Mouse (Mus musculus): ENCODE measurements at regions not wholly inside any gene's neighbourhood (a gene's known extent, or its start where the extent isn't known, plus 50 kb on each side); places are given as distances from the start of the nearest gene placed in this dataset.
"Not testable (repeated sequence)": the region's sequence is repeated elsewhere in the genome, so short reads cannot be mapped to it uniquely, and the experiment has no call there.

GRCm38 (mm10) chr6:24288757-24289156, 120.9 kb upstream of the Slc13a1 start:
- intact Hi-C loops (cut with DNase I; ENCODE audit: low total_unique reads); DNase-seq: not testable (repeated sequence)

- intact Hi-C loops (cut with DNase I; ENCODE audit: low total_unique reads): no loop called here
- DNase-seq: no peak
These were observed 104.9 kb upstream of the Slc13a1 start for GRCm38 (mm10) chr6:24272821-24273220.

- no peak for DNase-seq
- intact Hi-C loops (cut with DNase I; ENCODE audit: low total_unique reads): no loop called here
These were observed 101.7 kb upstream of the Slc13a1 start for GRCm38 (mm10) chr6:24269633-24270032.

GRCm38 (mm10) chr6:24263796-24264195, 95.9 kb upstream of the Slc13a1 start:
- no peak for DNase-seq
- intact Hi-C loops (cut with DNase I; ENCODE audit: low total_unique reads): no loop called here

GRCm38 (mm10) chr6:24262578-24262977, 94.7 kb upstream of the Slc13a1 start:
- no peak for DNase-seq
- intact Hi-C loops (cut with DNase I; ENCODE audit: low total_unique reads): no loop called here

- intact Hi-C loops (cut with DNase I; ENCODE audit: low total_unique reads): no loop called here
- DNase-seq: no peak
These were observed 77.7 kb upstream of the Slc13a1 start for GRCm38 (mm10) chr6:24245591-24245990.

GRCm38 (mm10) chr6:24238541-24238940, 70.6 kb upstream of the Slc13a1 start:
- intact Hi-C loops (cut with DNase I; ENCODE audit: low total_unique reads): no loop called here
- DNase-seq: no peak

GRCm38 (mm10) chr6:24238054-24238453, 70.2 kb upstream of the Slc13a1 start:
- DNase-seq: no peak
- intact Hi-C loops (cut with DNase I; ENCODE audit: low total_unique reads): no loop called here

- DNase-seq: no peak
- intact Hi-C loops (cut with DNase I; ENCODE audit: low total_unique reads): no loop called here
These were observed 65.7 kb upstream of the Slc13a1 start for GRCm38 (mm10) chr6:24233626-24234025.

- intact Hi-C loops (cut with DNase I; ENCODE audit: low total_unique reads): no loop called here
These were observed 52.7 kb upstream of the Slc13a1 start for GRCm38 (mm10) chr6:24220589-24220988.

GRCm38 (mm10) chr6:24219882-24220522, 52.1 kb upstream of the Slc13a1 start:
- intact Hi-C loops (cut with DNase I; ENCODE audit: low total_unique reads): no loop called here
- no peak for DNase-seq

More at GRCm38 (mm10) chr6:24220589-24220988, 52.7 kb upstream of the Slc13a1 start:
- no peak for DNase-seq

Measured in gastrocnemius, postnatal 14 days (tissue).